Mouse (Mus musculus) ovary, adult 10 weeks (tissue): ENCODE results near the gene Pcdh8. TPM values are rescaled to one million over a fixed set of nuclear protein-coding genes. Genes with fewer than 3 reads are reported as not detected.

Experiments used
- polyA plus RNA-seq: library from polyadenylated mRNA; stranded (reverse); fragments of 350-450 nt; fragmentation: Illumina TruSeq; extraction: RNeasy Lipid Tissue Mini Kit (QIAGEN cat#74804); gene quantifications from one replicate; pipeline ENCODE4 v1.2.3, GENCODE M21; 2014

Gene Pcdh8
- 1.2 TPM for polyA plus RNA-seq

DNA sequence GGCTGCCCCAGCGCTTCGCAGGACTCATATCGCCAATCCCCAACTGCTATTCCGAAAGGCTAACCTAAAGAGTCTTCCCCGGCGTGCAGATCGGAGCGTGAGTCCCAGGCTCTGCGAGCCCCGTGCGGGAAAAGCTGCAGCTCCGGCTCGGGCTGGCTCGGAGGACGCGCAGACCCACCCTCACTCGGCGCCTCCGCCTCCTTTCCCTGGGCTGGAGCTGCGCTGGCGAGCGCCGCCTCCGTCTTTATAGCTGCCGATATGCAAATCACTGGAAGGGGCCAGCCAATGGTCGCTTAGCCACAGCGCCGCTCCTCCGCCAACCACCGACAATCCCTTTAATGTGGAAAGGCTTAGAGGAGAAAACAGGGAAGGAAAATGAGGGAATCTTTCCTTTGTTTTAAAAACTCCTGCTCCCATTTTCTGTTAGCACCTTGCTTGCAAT, at the start of gene Pcdh8:
Pcdh8 (minus strand) TSS at position 219 of the 442 bp plus-strand sequence.

Other genes starting within 250 kb of the Pcdh8 start
- gene Sugt1, start 183.6 kb downstream of the Pcdh8 start, polyA plus RNA-seq: 407 TPM
- 102 TPM for gene Cnmd, start 109.1 kb downstream of the Pcdh8 start, polyA plus RNA-seq
- 0.63 TPM for gene Olfm4, start 212.8 kb upstream of the Pcdh8 start, polyA plus RNA-seq